Mouse (Mus musculus): ENCODE data around the gene Fam20b. TPM values are rescaled to one million over a fixed set of nuclear protein-coding genes. Genes with fewer than 3 reads are reported as not detected.
A peak's percentile ranks its signal among the peaks of the same experiment; 100 is the strongest.

Gene Fam20b
- polyA plus RNA-seq, 1 experiment from 2014 or later, result 53.2 TPM

DNA sequence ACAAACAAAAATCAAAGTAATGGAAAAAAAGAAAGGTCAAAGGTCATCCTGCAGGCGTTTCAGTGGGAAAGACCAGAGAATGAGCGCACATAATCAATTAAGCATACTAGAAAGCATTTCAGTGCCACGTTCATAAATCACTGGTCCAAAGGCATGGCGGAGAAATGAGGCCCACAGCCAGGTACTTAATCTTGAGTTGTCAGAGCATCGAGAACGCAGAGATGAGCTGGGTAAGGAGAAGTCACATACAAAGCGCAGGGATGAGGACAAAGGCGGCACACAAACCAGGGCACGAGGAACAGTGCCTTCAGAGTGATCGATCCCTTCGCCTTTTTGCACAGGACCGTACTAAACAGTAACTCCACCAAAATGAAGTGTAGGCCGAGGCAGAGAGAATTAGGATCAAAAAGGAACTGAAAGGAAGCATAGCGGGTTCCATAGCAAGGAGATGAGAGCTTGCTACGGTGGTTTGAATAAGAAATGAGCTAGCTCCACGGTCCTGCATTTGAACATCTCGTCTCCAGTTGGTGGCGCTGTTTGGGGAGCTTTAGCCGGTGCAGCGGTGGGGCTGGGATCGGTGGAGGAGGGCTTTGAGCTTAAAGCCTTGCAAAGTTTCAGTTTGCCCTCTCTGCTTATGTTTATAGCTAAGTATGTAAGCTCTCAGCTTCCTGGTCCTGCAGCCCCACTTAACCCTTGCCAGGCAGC, 33.3 kb upstream of the Fam20b start:
- TF ChIP-seq CTCF (IDR thresholded peaks at IDR 0.05), result peak; percentile 83
- DNase-seq (ENCODE audit: low read depth, low spot score) (no peak), ATAC-seq (peak; percentile 83)
- H3K27me3 ChIP-seq, result no peaks in the 10 kb centered on the region
- in situ Hi-C loops (cut with MboI; ENCODE audit: low pct_unique_long_range_greater_than_20kb), result no loop called here
- CTCF ChIA-PET, result interaction anchor here (0.7 to 1.6 kb wide), 12 partner anchors 10 to 324 kb away, joined by 3 to 13 read pairs (median 4); no protein-coding TSS in a partner anchor
- POLR2A ChIA-PET, result no interaction called here

DNA sequence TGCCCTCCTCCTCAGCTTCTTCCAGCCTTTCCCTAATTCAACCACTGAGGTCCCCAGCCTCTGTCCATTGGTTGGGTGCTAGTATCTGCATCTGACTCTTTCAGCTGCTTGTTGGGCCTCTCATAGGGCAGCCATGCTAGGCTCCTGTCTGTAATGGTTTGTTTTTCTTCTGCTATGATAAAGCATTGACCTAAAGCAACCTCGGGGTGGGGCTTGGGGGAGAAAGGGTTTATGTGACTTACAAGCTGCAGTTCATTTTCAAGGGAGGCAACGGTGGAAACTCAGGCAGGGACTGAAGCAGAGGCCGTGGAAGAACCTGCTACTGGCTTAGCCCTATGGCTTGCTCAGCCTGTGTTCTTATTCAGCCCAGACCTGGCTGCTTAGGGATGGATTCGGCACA, 31.4 kb upstream of the Fam20b start:
- in situ Hi-C loops (cut with MboI; ENCODE audit: low pct_unique_long_range_greater_than_20kb), result no loop called here
- H3K27me3 ChIP-seq, result no peaks in the 10 kb centered on the region
- no peak for TF ChIP-seq CTCF (IDR thresholded peaks at IDR 0.05)
- ATAC-seq (no peak), DNase-seq (ENCODE audit: low read depth, low spot score) (no peak)
- ChIA-PET CTCF (interaction anchor here (1.2 kb wide), 1 partner anchor 167 kb away, joined by 3 read pairs; no protein-coding TSS in a partner anchor), POLR2A (no interaction called here)

DNA sequence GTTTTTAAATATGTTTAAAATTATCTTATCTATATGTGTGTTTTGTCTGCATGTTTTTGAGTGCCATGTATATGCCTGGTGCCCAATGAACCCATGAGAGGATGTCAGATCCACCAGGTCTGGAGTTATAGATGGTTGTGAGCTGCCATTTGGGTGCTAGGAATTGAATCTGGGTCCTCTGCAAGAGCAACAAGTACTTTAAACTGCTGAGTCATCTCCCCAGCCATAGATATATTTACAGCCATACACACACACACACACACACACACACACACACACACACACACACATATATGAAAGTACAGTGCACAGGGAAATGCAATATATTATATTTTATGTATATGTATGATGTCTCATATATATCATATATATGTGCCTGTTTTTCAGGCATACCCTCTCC, 30.2 kb upstream of the Fam20b start:
- ATAC-seq (no peak), DNase-seq (ENCODE audit: low read depth, low spot score) (no peak)
- POLR2A ChIA-PET, result interaction anchor here (0.6 to 0.8 kb wide), 2 partner anchors 45 to 73 kb away, joined by 3 read pairs; no protein-coding TSS in a partner anchor
- in situ Hi-C loops (cut with MboI; ENCODE audit: low pct_unique_long_range_greater_than_20kb), result loop anchor here (10.0 kb wide), 1 partner anchor 536 kb away; no protein-coding TSS in a partner anchor
- TF ChIP-seq CTCF (IDR thresholded peaks at IDR 0.05), result no peak
- no peaks in the 10 kb centered on the region for H3K27me3 ChIP-seq
- CTCF ChIA-PET, result interaction anchor here (1.2 to 2.4 kb wide), 2 partner anchors 169 to 332 kb away, joined by 3 to 6 read pairs; no protein-coding TSS in a partner anchor

GRCm38 (mm10) chr1:156748435-156749005, 29.6 kb upstream of the Fam20b start:
- ChIA-PET POLR2A (no interaction called here), CTCF (interaction anchor here (2.4 kb wide), 1 partner anchor 333 kb away, joined by 6 read pairs; no protein-coding TSS in a partner anchor)
- in situ Hi-C loops (cut with MboI; ENCODE audit: low pct_unique_long_range_greater_than_20kb), result loop anchor here (10.0 kb wide), 1 partner anchor 536 kb away; no protein-coding TSS in a partner anchor
- DNase-seq (ENCODE audit: low read depth, low spot score) (no peak), ATAC-seq (no peak)
- no peak for TF ChIP-seq CTCF (IDR thresholded peaks at IDR 0.05)
- H3K27me3 ChIP-seq, result no peaks in the 10 kb centered on the region

- no peak for ATAC-seq
- in situ Hi-C loops (cut with MboI; ENCODE audit: low pct_unique_long_range_greater_than_20kb), result loop anchor here (10.0 kb wide), 1 partner anchor 540 kb away; no protein-coding TSS in a partner anchor
Observed at GRCm38 (mm10) chr1:156745188-156745810, 26.4 kb upstream of the Fam20b start.

GRCm38 (mm10) chr1:156741482-156742411, 22.9 kb upstream of the Fam20b start:
- TF ChIP-seq CTCF (IDR thresholded peaks at IDR 0.05), result peak; percentile 95
- peak; percentile 31 for ATAC-seq
- in situ Hi-C loops (cut with MboI; ENCODE audit: low pct_unique_long_range_greater_than_20kb), result loop anchor here (5.0 to 10.0 kb wide), 3 partner anchors 151 to 543 kb away; no protein-coding TSS in a partner anchor
- DNase-seq (ENCODE audit: low read depth, low spot score), result no peak
- POLR2A ChIA-PET, result interaction anchor here (0.5 to 0.6 kb wide), 3 partner anchors 16 to 215 kb away, joined by 3 read pairs; no protein-coding TSS in a partner anchor
- H3K27me3 ChIP-seq, result no peaks in the 10 kb centered on the region
- CTCF ChIA-PET, result interaction anchor here (0.7 to 3.0 kb wide), 20 partner anchors 11 to 340 kb away, joined by 3 to 15 read pairs (median 4); partner anchors contain the start of gene Fam20b

More at GRCm38 (mm10) chr1:156745188-156745810, 26.4 kb upstream of the Fam20b start:
- no peak for TF ChIP-seq CTCF (IDR thresholded peaks at IDR 0.05)
- CTCF ChIA-PET, result interaction anchor here (0.6 to 1.4 kb wide), 3 partner anchors 10 to 27 kb away, joined by 3 read pairs; no protein-coding TSS in a partner anchor
- DNase-seq (ENCODE audit: low read depth, low spot score), result no peak
- no peaks in the 10 kb centered on the region for H3K27me3 ChIP-seq
- POLR2A ChIA-PET, result no interaction called here

GRCm38 (mm10) chr1:156735788-156736187, 16.9 kb upstream of the Fam20b start:
- ChIA-PET CTCF (no interaction called here), POLR2A (no interaction called here)
- in situ Hi-C loops (cut with MboI; ENCODE audit: low pct_unique_long_range_greater_than_20kb), result no loop called here
- DNase-seq (ENCODE audit: low read depth, low spot score) (no peak), ATAC-seq (no peak)
- no peak for TF ChIP-seq CTCF (IDR thresholded peaks at IDR 0.05)
- H3K27me3 ChIP-seq, result no peaks in the 10 kb centered on the region

DNA sequence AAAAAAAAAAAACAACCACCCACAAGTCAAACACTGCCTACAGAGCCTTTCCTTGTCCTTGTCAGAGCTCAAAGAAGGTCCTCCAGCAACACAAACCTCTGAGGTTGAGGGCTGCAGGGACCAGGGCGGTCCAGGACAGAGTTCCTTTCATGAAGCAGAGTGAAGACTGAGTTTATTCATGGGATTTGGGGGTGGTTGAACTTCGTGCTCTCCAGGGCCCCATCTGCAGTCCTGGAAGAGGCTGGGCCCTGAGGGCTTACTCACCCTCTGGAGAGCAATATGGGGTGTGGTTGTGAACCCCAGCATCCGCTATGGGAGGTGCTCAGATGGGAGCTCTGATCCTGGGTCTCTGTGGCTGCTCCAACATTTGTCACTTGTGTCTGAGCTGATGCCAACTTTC, 15.1 kb upstream of the Fam20b start:
- in situ Hi-C loops (cut with MboI; ENCODE audit: low pct_unique_long_range_greater_than_20kb), result no loop called here
- POLR2A ChIA-PET, result no interaction called here

GRCm38 (mm10) chr1:156733559-156733958, 14.7 kb upstream of the Fam20b start:
- ChIA-PET POLR2A (no interaction called here), CTCF (no interaction called here)
- DNase-seq (ENCODE audit: low read depth, low spot score) (no peak), ATAC-seq (no peak)
- no peaks in the 10 kb centered on the region for H3K27me3 ChIP-seq
- no peak for TF ChIP-seq CTCF (IDR thresholded peaks at IDR 0.05)
- in situ Hi-C loops (cut with MboI; ENCODE audit: low pct_unique_long_range_greater_than_20kb), result no loop called here

More for the DNA sequence above, 15.1 kb upstream of the Fam20b start:
- H3K27me3 ChIP-seq, result no peaks in the 10 kb centered on the region
- CTCF ChIA-PET, result no interaction called here
- no peak for ATAC-seq
- no peak for TF ChIP-seq CTCF (IDR thresholded peaks at IDR 0.05)
- DNase-seq (ENCODE audit: low read depth, low spot score), result no peak

- CTCF ChIA-PET, result no interaction called here
- in situ Hi-C loops (cut with MboI; ENCODE audit: low pct_unique_long_range_greater_than_20kb), result no loop called here
- ATAC-seq, result no peak
- TF ChIP-seq CTCF (IDR thresholded peaks at IDR 0.05), result no peak
- DNase-seq (ENCODE audit: low read depth, low spot score), result no peak
- POLR2A ChIA-PET, result no interaction called here
- no peaks in the 10 kb centered on the region for H3K27me3 ChIP-seq
Observed at GRCm38 (mm10) chr1:156732996-156733395, 14.1 kb upstream of the Fam20b start.

Measured in Patski (cell line).